Mouse (Mus musculus): ENCODE data around the gene Ralgapb. TPM values are rescaled to one million over a fixed set of nuclear protein-coding genes. Genes with fewer than 3 reads are reported as not detected.
A peak's percentile ranks its signal among the peaks of the same experiment; 100 is the strongest.

Ralgapb gene
- polyA plus RNA-seq, 1 experiment from 2014 or later: 46.2 TPM

GRCm38 (mm10) chr2:158474159-158474558 lies 64.5 kb downstream of the Ralgapb start:
- DNase-seq (ENCODE audit: low read depth, low spot score) (no peak), ATAC-seq (no peak)
- CTCF ChIA-PET: interaction anchor here (0.8 to 1.2 kb wide), 3 partner anchors 9 to 60 kb away, joined by 3 read pairs; no protein-coding TSS in a partner anchor
- no peak for TF ChIP-seq CTCF (IDR thresholded peaks at IDR 0.05)
- POLR2A ChIA-PET: interaction anchor here (0.6 to 0.7 kb wide), 2 partner anchors 43 to 441 kb away, joined by 3 to 5 read pairs; no protein-coding TSS in a partner anchor
- in situ Hi-C loops (cut with MboI; ENCODE audit: low pct_unique_long_range_greater_than_20kb): no loop called here
- H3K27me3 ChIP-seq: no peaks in the 10 kb centered on the region

GRCm38 (mm10) chr2:158477640-158478039 lies 68.0 kb downstream of the Ralgapb start:
- in situ Hi-C loops (cut with MboI; ENCODE audit: low pct_unique_long_range_greater_than_20kb): no loop called here

DNA sequence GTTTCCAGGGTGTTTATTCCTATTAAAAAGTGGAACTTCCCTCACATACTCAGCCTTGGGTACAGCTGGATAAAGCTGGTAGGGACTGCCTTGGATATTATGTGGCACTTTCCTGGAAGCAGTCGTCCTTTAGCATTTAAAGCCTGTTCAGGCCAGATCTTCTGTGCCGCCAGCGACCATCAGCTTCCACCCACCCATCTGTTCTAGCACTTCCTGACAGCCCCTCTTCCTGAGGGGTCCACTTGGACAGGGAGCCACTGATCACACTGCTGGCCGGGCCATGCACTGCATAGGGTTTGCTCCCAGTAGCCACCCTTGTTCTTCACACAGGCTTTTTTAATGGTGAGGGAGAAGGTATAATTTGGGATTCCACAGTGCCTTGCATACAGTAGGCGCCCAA lies 88.8 kb downstream of the Ralgapb start:
- POLR2A ChIA-PET: no interaction called here
- CTCF ChIA-PET: interaction anchor here (1.2 to 1.6 kb wide), 2 partner anchors 14 to 49 kb away, joined by 4 read pairs; no protein-coding TSS in a partner anchor
- in situ Hi-C loops (cut with MboI; ENCODE audit: low pct_unique_long_range_greater_than_20kb): no loop called here
- no peaks in the 10 kb centered on the region for H3K27me3 ChIP-seq
- no peak for TF ChIP-seq CTCF (IDR thresholded peaks at IDR 0.05)
- ATAC-seq (no peak), DNase-seq (ENCODE audit: low read depth, low spot score) (no peak)

More at GRCm38 (mm10) chr2:158477640-158478039, 68.0 kb downstream of the Ralgapb start:
- ATAC-seq (no peak), DNase-seq (ENCODE audit: low read depth, low spot score) (no peak)
- no peak for TF ChIP-seq CTCF (IDR thresholded peaks at IDR 0.05)
- ChIA-PET POLR2A (no interaction called here), CTCF (no interaction called here)
- no peaks in the 10 kb centered on the region for H3K27me3 ChIP-seq

DNA sequence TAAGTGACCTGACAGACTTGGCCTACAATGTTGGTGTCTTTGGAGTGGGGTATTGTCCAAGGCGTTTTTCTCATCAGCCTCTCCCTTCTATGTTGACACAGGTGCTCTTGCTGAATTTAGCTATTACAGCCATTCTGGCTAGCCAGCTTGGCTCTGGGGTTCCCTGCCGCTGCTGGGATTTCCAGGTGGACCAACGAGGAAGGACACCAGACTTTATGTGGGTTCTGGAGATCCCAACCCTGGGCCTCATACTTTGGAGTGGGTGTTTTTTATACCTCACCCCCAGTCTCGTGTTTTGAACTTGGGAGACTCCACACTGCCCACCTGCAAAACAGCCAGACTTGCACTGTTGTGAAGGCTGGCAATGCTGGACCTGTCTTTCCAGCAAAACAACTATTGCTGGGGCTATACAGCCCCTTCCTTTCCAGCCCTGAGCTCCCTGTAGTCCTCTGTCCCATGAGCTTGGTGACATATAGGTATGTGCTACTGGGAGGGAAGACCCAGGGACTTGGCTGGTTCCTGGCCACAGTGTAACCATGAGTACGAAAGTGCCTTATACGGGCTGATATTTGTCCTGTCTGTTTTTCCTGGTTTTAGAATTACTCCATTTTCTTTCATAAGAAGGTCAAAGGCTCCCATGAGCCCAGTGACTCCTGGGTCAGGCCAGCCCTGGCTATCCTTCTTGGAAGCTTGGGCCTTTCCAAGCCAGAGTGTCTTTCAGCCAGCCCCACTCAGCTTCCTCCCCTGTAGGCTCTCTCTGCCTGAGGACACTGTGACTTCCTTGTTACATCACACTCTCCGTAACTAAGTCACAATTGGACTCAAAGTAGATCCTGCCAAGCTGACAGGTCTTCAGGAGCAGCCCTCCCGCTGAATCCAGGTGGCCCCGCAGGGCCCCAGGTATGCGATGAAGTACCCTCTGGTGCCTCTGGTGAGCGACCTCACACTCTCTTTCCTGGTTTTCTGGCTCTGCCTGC lies 92.5 kb downstream of the Ralgapb start, which contains the start of gene Adig:
Gene Adig, plus strand, starts transcription at position 777 of the 977 bp plus-strand sequence.
- CTCF ChIA-PET: interaction anchor here (1.2 to 2.0 kb wide), 3 partner anchors 10 to 42 kb away, joined by 3 to 5 read pairs (median 4); no protein-coding TSS in a partner anchor
- no peaks in the 10 kb centered on the region for H3K27me3 ChIP-seq
- POLR2A ChIA-PET: no interaction called here
- no peak for TF ChIP-seq CTCF (IDR thresholded peaks at IDR 0.05)
- in situ Hi-C loops (cut with MboI; ENCODE audit: low pct_unique_long_range_greater_than_20kb): no loop called here
- DNase-seq (ENCODE audit: low read depth, low spot score) (no peak), ATAC-seq (no peak)

GRCm38 (mm10) chr2:158503226-158503625 lies 93.6 kb downstream of the Ralgapb start:
- CTCF ChIA-PET: interaction anchor here (1.0 kb wide), 1 partner anchor 10 kb away, joined by 5 read pairs; no protein-coding TSS in a partner anchor
- no peaks in the 10 kb centered on the region for H3K27me3 ChIP-seq
- no peak for TF ChIP-seq CTCF (IDR thresholded peaks at IDR 0.05)
- POLR2A ChIA-PET: no interaction called here
- in situ Hi-C loops (cut with MboI; ENCODE audit: low pct_unique_long_range_greater_than_20kb): no loop called here
- ATAC-seq (no peak), DNase-seq (ENCODE audit: low read depth, low spot score) (no peak)

DNA sequence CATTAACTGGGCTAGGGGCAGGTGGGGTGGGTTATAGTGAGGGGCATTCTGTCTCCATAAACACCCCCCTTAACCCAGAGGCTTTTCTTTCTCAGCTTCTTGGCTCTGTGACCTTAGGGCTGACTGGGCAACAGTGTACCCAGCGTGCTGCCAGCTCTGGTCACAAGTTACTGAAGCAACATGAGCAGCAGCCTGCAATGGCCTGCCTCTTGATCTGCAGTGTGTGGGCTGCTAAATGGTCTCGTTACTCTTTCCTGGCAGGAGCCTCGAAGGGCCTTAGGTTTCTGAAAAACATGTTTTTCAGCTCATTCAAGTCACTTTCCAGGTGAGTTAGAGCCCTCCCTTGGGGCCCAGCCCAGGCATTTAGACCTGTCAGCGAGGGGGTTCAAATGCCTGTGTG lies 94.0 kb downstream of the Ralgapb start:
- H3K27me3 ChIP-seq: no peaks in the 10 kb centered on the region
- CTCF ChIA-PET: interaction anchor here (1.0 kb wide), 1 partner anchor 10 kb away, joined by 5 read pairs; no protein-coding TSS in a partner anchor
- ATAC-seq (no peak), DNase-seq (ENCODE audit: low read depth, low spot score) (no peak)
- POLR2A ChIA-PET: no interaction called here
- in situ Hi-C loops (cut with MboI; ENCODE audit: low pct_unique_long_range_greater_than_20kb): no loop called here
- TF ChIP-seq CTCF (IDR thresholded peaks at IDR 0.05): no peak

- in situ Hi-C loops (cut with MboI; ENCODE audit: low pct_unique_long_range_greater_than_20kb): no loop called here
- ATAC-seq (no peak), DNase-seq (ENCODE audit: low read depth, low spot score) (no peak)
- CTCF ChIA-PET: no interaction called here
- POLR2A ChIA-PET: interaction anchor here (0.7 kb wide), 1 partner anchor 11 kb away, joined by 3 read pairs; no protein-coding TSS in a partner anchor
- no peak for TF ChIP-seq CTCF (IDR thresholded peaks at IDR 0.05)
- H3K27me3 ChIP-seq: no peaks in the 10 kb centered on the region
Measured at GRCm38 (mm10) chr2:158506475-158506874, 96.8 kb downstream of the Ralgapb start.

- no peak for ATAC-seq
- CTCF ChIA-PET: no interaction called here
- in situ Hi-C loops (cut with MboI; ENCODE audit: low pct_unique_long_range_greater_than_20kb): no loop called here
- POLR2A ChIA-PET: interaction anchor here (0.7 kb wide), 1 partner anchor 11 kb away, joined by 3 read pairs; no protein-coding TSS in a partner anchor
- no peaks in the 10 kb centered on the region for H3K27me3 ChIP-seq
- no peak for DNase-seq (ENCODE audit: low read depth, low spot score)
- no peak for TF ChIP-seq CTCF (IDR thresholded peaks at IDR 0.05)
Measured at GRCm38 (mm10) chr2:158507046-158507445, 97.4 kb downstream of the Ralgapb start.

DNA sequence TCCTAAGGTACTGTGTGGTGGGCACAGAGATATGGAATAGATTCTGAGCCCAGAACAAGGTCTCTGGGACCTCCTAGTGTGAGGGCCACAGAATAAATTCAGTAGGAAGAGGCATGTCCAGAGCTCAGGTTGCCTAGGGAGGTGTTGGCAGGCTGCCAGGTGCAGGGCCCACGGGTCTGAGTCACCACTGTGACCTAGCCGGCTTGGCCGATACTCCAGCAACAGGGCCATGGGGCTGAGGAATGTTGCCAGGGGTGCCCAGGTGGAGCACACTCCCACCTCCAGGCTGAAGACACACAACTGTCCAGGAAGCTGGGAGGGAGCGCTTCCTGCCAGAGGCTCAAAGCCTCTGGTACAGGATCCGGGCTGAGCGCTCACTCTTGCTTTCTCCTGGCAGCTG lies 101.0 kb downstream of the Ralgapb start:
- in situ Hi-C loops (cut with MboI; ENCODE audit: low pct_unique_long_range_greater_than_20kb): no loop called here
- ChIA-PET POLR2A (no interaction called here), CTCF (no interaction called here)
- peak; percentile 68 for DNase-seq (ENCODE audit: low read depth, low spot score)
- no peak for TF ChIP-seq CTCF (IDR thresholded peaks at IDR 0.05)
- H3K27me3 ChIP-seq: no peaks in the 10 kb centered on the region
- peak; percentile 68 for ATAC-seq

- ATAC-seq (no peak), DNase-seq (ENCODE audit: low read depth, low spot score) (no peak)
- no peak for TF ChIP-seq CTCF (IDR thresholded peaks at IDR 0.05)
- POLR2A ChIA-PET: no interaction called here
- no peaks in the 10 kb centered on the region for H3K27me3 ChIP-seq
- in situ Hi-C loops (cut with MboI; ENCODE audit: low pct_unique_long_range_greater_than_20kb): no loop called here
- CTCF ChIA-PET: no interaction called here
Measured at GRCm38 (mm10) chr2:158512528-158512927, 102.9 kb downstream of the Ralgapb start, which contains the start of gene Arhgap40. Gene Arhgap40 (plus strand): TSS chr2:158512796.
